Mouse (Mus musculus): ENCODE measurements around the gene Kdm1a. TPM values are rescaled to one million over a fixed set of nuclear protein-coding genes. Genes with fewer than 3 reads are reported as not detected.

Gene Kdm1a
- total RNA-seq, 1 experiment from 2014 or later = 59.3 TPM

GRCm38 (mm10) chr4:136602018-136602554, 437 bp downstream of the Kdm1a start:
- peak; percentile 45 for DNase-seq

DNA sequence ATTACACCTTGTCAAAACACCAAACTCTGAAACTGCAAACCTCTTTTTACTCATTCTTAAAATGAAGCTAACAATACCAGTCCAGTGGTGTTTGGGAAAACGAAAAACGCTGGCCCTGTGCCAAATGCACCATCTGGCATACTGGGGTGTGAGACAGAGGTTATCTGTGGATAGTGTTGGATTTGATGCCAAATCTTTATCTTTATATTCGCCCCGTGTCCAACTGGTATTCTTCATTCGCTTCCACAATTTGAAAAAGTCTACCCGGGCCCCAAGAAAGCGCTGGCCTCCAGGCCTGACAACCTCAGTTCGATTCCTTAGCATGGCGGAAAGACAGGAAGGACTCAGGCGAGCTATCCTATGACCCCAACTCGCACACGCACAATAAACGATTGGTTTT, 1.0 kb downstream of the Kdm1a start:
- peak; percentile 71 for DNase-seq

DNA sequence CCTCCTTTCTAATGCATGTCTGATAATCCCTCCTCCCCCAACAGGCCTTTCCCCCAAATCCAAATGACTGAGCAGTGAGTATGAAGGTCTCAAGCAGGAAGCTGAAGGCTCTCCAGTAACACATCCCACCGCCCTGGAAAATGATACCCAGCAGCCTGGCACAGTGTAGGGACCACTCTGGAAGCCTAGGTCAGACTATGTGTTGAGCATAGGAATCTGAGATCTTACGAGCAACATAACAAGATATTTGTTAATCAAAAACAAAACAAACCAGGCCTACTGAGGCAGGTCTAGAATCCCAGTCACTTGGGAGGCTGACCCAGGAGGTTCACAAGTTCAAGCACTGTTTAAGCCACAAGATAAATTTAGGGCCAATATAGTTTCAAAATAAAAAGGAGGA, 2.0 kb downstream of the Kdm1a start:
- DNase-seq = no peak

- no peak for DNase-seq
Measured at GRCm38 (mm10) chr4:136599869-136600268, 2.7 kb downstream of the Kdm1a start.

DNA sequence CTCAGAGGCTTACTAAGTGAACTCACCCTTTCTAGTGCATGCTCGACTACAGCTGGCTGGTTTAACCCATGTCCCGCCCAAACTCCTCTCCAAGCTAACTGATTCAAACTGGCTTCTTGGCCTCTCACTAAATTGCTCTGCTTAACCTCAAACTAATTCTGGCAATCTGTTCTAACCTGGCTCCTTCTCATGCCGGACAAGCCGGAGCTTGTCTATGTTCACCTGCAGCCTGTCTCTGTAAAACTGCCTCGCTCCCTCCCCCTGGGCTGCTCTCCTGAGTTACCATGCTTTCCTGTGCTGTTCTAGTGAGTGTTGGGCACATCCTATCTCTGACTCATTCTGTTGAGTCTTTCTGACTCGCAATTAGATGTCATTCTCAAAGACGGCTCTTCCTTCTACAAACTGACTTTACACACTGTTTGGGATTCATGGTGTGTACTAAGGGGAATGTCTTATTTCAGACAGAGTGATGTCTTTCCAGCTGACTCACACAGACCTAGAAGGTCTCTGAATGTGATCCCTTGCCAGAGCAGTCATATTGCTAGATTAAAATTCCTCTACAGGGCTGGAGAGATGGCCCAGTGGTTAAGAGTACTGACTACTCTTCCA, 4.2 kb downstream of the Kdm1a start:
- DNase-seq = no peak

DNA sequence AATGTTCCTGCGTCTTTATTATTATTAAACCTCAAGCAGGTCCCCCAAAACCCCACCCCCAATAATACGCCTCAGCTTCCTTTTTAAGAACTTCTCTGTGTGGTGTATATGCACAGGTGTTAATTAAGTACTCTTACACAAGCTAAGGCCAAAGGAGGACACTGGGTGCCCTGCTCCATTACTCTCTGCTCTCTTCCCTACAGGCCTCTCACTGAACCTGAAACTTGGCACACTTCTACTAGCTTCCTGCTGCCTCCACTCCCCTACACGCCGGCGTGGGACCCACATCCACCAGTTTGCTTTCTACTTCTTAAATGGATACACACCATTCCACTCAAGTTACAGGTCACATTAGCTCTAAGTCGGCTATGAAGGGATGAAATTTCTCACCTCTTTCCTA, 7.3 kb downstream of the Kdm1a start:
- no peak for DNase-seq

- no peak for DNase-seq
Measured at GRCm38 (mm10) chr4:136594006-136594405, 8.5 kb downstream of the Kdm1a start.

GRCm38 (mm10) chr4:136592111-136592510, 10.4 kb downstream of the Kdm1a start:
- DNase-seq = no peak

- DNase-seq = no peak
Measured at GRCm38 (mm10) chr4:136588003-136588402, 14.5 kb downstream of the Kdm1a start.

DNA sequence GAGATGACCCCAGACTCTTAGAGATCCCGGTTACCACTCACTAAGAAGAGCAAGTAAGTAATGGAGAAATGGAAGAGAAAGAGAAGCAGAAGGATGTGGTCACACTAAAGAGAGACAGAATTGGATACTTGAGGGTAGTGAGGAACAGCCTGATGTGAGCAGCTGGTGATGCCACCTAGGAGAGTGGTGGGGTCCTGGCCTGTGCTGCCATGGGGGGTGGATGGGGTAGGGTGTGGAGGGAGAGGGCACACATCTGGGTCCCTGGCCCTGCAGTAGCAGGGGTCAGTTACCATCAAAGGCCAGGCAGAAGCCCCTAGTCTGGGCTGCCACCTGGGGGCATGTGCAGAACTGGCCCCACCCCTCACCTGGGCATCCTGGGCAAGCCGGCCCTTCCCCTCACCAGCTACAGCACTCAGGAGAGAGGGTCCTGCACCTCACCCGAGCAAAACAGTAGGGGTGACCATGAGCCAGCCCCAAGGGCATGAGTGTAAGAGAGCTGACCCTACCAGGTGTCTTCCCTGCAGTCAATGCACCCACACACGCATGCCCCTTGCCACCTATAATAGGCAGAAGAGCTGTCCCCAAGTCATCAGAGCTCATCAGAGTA, 15.2 kb downstream of the Kdm1a start:
- DNase-seq = no peak

- DNase-seq = no peak
Measured at GRCm38 (mm10) chr4:136581885-136582284, 20.6 kb downstream of the Kdm1a start.

DNA sequence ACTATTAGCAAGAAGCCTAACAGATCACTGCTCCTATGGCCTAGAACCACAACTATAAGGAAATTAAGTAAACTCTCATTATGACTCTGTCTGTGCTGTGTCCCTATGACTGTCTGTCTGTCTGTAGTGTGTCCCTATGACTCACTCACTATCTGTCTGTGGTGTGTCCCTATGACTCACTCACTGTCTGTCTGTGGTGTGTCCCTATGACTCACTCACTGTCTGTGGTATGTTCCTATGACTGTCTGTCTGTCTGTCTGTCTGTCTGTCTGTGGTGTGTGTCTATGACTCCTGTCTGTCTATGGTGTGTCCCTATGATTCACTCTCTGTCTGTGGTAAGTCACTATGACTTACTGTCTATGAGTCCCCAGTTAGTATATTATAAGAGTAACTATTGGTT, 32.5 kb downstream of the Kdm1a start:
- DNase-seq = no peak

DNA sequence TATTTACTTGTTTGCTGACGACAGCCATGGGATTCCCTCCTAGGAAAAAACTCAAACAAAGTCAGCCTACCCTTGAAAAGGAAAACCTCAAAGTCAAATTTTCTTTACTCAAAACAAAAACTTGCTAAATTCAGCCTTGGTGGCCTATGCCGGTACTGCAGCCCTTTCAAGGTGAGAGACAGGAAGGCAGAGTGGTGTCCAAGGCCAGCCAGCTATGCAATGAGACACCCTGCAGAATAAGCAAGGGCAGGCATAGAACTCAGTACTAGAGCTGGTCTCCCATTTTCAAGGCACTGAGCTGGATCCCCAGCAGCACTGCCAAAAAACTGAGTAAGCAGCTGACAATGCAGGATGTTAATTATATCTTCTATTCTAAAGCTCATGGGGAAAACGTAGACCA, 33.9 kb downstream of the Kdm1a start:
- DNase-seq = peak; percentile 37

GRCm38 (mm10) chr4:136562755-136563154, 39.8 kb downstream of the Kdm1a start:
- DNase-seq = no peak

DNA sequence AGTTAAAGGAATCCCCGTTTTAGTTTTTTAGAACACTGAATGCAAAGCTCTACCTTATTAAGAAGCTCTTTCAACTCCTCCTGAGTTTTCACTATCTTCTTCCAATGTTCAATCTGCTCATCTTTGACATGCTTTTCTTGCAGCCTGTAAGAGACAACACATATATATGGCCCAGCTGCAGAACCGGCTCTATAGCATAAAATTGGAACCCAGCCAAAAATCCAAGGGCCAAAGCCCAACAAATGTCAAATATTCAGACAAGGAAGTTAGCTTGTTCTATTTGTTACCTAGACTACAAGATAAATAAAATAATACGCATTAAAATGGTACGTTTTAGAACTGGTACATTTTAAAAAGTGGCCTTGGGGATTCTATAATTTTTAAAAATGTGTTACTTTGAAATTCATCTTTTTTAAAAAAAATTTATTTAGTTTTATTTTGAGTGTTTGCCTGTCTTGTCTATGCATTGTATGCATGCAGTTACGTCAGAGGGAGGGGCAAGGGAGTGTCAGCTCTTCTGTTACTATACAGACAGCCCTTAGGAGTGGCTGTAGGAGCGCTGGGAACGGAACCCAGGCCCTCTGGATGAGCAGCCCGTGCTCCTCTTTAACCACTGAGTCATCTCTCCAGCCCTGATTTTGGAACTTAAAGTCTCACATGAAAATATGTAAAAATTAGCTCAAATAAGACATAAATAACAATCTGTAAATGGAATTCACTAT, 42.1 kb downstream of the Kdm1a start:
- no peak for DNase-seq

DNA sequence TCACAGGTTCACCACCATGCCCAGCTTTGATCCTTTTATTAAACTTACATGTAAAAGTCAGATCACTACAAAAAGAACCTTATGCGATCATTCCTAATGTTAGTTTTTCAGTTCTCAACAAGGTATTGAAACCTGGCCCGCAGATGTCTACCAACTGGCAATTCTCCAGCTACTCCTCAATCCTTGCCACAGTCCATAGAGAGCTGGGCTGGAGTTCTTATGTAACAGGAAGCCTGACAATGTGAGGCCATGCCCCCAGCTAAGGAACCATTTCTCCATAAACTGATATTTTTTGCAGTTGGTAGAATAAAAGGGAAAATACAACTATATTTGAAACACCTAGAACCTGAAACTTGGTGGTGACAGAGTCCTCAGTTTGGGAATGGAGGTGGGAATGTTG, 42.8 kb downstream of the Kdm1a start:
- DNase-seq = no peak

DNA sequence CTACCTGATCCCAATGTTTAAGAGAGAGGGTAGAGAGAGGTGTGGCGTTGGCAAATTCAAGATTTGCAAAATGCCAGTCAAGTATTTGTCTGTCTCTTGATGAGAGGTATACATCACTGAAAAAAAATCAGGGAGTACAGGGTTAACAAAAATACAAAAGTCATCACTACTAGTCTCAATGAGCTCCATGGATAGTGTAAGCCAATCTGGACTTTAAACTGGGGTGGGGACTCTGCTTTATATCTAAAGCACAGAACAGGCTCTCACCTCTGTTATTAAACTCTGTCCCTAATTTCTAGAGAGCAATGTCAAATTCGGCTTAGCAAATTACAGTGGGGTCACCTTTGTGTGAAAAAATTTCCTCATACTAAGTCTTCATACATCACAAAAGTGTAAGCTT, 44.9 kb downstream of the Kdm1a start:
- DNase-seq = no peak

DNA sequence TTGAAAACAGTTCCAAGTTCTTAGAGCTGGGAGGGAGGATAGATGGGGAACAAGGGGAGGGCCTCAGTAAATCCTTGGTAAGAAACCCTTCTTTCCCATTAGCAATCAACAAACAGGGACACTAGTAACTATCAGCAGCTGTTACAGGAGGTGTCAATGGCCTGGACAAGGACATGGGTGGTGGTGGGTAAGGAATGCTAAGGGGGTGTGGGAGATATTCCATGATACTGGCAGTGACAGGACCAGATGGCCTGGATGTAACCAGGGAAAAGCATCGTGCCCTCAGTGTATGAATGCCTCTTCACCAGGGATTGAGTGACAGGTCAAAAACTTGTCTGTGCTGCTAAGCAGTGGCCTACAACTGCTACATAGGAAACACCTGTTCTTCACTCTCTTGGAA, 49.4 kb downstream of the Kdm1a start:
- no peak for DNase-seq

GRCm38 (mm10) chr4:136548381-136548801, 54.1 kb downstream of the Kdm1a start:
- no peak for DNase-seq

- no peak for DNase-seq
Measured at GRCm38 (mm10) chr4:136547721-136548120, 54.8 kb downstream of the Kdm1a start.

DNA sequence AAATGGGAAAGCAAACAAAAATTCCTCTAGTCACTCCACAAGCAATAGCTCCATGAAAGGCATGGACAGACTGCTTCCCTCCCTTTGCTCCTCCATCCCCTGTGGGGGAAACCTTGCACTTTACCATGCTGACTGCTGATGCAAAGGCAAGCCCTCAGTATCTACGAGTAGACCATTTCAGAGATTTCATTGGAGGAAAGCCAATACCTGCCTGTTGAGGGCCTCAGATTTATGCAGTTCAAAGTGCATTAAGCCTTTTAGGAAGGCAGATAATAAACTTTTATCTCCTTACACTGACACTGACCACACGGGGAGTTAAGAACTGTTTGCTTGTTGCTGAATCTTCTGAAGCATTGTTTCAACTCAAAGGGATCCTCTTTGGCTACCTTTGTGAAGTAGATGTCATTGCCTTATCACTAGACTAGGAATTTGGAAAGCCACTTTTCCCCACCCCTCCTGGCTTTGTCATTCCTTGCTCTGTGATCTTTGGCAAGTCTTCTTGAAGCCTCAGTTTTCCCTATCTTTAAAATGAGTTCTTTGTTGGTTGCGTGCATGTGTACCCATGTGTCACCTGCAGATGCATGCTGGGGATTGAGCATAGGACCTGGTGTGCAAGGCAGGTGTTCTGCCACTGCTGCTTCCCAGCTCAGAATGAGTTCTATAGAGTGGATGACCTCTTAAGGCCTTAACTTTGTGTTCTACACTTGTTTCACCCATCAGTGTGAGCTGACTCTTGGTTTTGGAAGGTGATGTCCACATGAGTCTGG, 56.1 kb downstream of the Kdm1a start:
- no peak for DNase-seq

DNA sequence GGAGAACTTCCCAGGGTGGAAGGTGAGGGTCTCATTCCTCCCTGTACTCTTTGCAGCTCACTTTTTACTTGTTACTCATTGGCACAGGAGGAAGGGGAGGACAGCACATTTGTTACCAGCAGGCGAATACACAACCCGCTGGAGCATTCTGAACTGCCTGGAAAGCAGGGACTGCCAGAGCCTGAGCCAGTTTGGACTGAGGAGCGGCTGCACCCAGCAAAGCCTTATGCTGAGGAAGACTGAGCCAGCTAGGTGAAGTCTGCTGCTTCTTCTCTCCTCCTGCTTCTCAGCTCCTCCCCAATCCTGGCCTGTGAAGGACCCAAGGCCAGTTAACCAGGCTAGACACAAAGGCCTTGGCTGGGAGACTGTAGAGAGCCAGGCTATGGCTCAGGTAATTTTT, 57.4 kb downstream of the Kdm1a start:
- no peak for DNase-seq

GRCm38 (mm10) chr4:136526412-136526811, 76.1 kb downstream of the Kdm1a start:
- DNase-seq = peak; percentile 62
